Mouse (Mus musculus) thymus, adult 2 months (tissue): ENCODE data around the gene Kirrel. TPM values are rescaled to one million over a fixed set of nuclear protein-coding genes. Genes with fewer than 3 reads are reported as not detected.

ENCODE experiments used
- DNase-seq: peaks from one replicate; pipeline ENCODE4 v3.0.0; 2021
- H3K27ac ChIP-seq: fragments of 200-500 bp; 2 replicates; pipeline ENCODE4 v1.5.1; 2012; ENCODE audit warnings: low read length, control low read depth; ENCODE audit not compliant: control insufficient read depth, insufficient read depth
- H3K27me3 ChIP-seq: fragments of 200-500 bp; 2 replicates; pipeline ENCODE4 v1.6.1; 2012; ENCODE audit warnings: mild to moderate bottlenecking, low read length, moderate library complexity, mixed read lengths; ENCODE audit not compliant: control insufficient read depth, insufficient read depth
- H3K36me3 ChIP-seq: fragments of 200-500 bp; 2 replicates; pipeline ENCODE4 v1.6.1; 2012; ENCODE audit warnings: mild to moderate bottlenecking, low read length, moderate library complexity; ENCODE audit not compliant: control insufficient read depth, insufficient read depth
- H3K4me1 ChIP-seq: fragments of 200-500 bp; replicated peaks from 2 replicates; pipeline ENCODE4 v1.6.1; 2012; ENCODE audit warnings: low read length; ENCODE audit not compliant: control insufficient read depth, insufficient read depth
- H3K4me3 ChIP-seq: fragments of 200-500 bp; 2 replicates; pipeline ENCODE4 v1.5.1; 2012; ENCODE audit warnings: mild to moderate bottlenecking, low read length, control low read depth, moderate library complexity; ENCODE audit not compliant: control insufficient read depth, insufficient read depth
- CTCF ChIP-seq: fragments of 200-500 bp; IDR thresholded peaks from 2 replicates; pipeline ENCODE4 v1.5.1; 2012; ENCODE audit warnings: mild to moderate bottlenecking, control low read depth, low read length, moderate library complexity, borderline replicate concordance; ENCODE audit not compliant: control insufficient read depth, poor library complexity, insufficient read depth; ENCODE audit errors: extremely low read depth
- POLR2A ChIP-seq: fragments of 200-500 bp; IDR thresholded peaks from 2 replicates; pipeline ENCODE4 v1.6.1; 2012; ENCODE audit warnings: mild to moderate bottlenecking, low read length, control low read depth, moderate library complexity; ENCODE audit not compliant: control insufficient read depth, poor library complexity, insufficient read depth; ENCODE audit errors: extremely low read depth
- WGBS: fragments of 180-500 bp; shearing (Covaris S2); methylation state at CpG from one replicate; pipeline ENCODE4 v1.1.7; 2018; 5-methylcytosine and 5-hydroxymethylcytosine counted together
- polyA plus RNA-seq: library from polyadenylated mRNA; depleted of rRNA; stranded (reverse); fragments of >200 nt; gene quantifications from 2 replicates; pipeline ENCODE4 v1.2.3, GENCODE M21; 2012

The Kirrel gene
- polyA plus RNA-seq, 1 experiment, result 2.9 TPM

- Histone ChIP-seq H3K4me1 (no peaks in the 10 kb centered on the region; the same call in 1 of the 2 replicates), H3K36me3 (no peaks in the 10 kb centered on the region), H3K27me3 (peaks cover 15% of the 10 kb centered on the region), H3K4me3 (0 out of 2 replicates have a peak overlapping the region, but pooled peaks have one; percentile 26), H3K27ac (no peak overlapping the region)
- DNase-seq, result no peak
- WGBS, result 8% methylated on average over 25 of the region's 25 CpGs
- TF ChIP-seq POLR2A (no peak), CTCF (no peak)
These were observed 356 bp upstream of the Kirrel start for GRCm38 (mm10) chr3:87174769-87175437.

GRCm38 (mm10) chr3:87173486-87174085, 961 bp downstream of the Kirrel start:
- Histone ChIP-seq H3K27ac (no peak overlapping the region), H3K27me3 (peaks cover 15% of the 10 kb centered on the region), H3K4me1 (no peaks in the 10 kb centered on the region; the same call in 1 of the 2 replicates), H3K36me3 (no peaks in the 10 kb centered on the region), H3K4me3 (peak overlapping the region; percentile 26)
- TF ChIP-seq CTCF (no peak), POLR2A (no peak)
- no peak for DNase-seq
- 46% methylated on average over 8 of the region's 8 CpGs for WGBS

GRCm38 (mm10) chr3:87173103-87173444, 1.5 kb downstream of the Kirrel start:
- WGBS, result 76% methylated on average over 2 of the region's 2 CpGs
- DNase-seq, result no peak
- Histone ChIP-seq H3K4me1 (no peaks in the 10 kb centered on the region; the same call in 1 of the 2 replicates), H3K27me3 (peaks cover 15% of the 10 kb centered on the region), H3K36me3 (no peaks in the 10 kb centered on the region), H3K27ac (no peak overlapping the region), H3K4me3 (no peak overlapping the region)
- TF ChIP-seq CTCF, result no peak
- no peak for TF ChIP-seq POLR2A

GRCm38 (mm10) chr3:87172351-87173102, 2.0 kb downstream of the Kirrel start:
- no peak overlapping the region for H3K27ac ChIP-seq
- WGBS, result 42% methylated on average over 15 of the region's 15 CpGs
- H3K27me3 ChIP-seq, result peaks cover 15% of the 10 kb centered on the region
- no peaks in the 10 kb centered on the region; the same call in 1 of the 2 replicates for H3K4me1 ChIP-seq
- no peaks in the 10 kb centered on the region for H3K36me3 ChIP-seq
- no peak for DNase-seq
- no peak for TF ChIP-seq CTCF
- no peak overlapping the region for H3K4me3 ChIP-seq

GRCm38 (mm10) chr3:87171201-87172100, 3.1 kb downstream of the Kirrel start:
- no peaks in the 10 kb centered on the region for H3K36me3 ChIP-seq
- H3K4me3 ChIP-seq, result no peak overlapping the region
- TF ChIP-seq CTCF, result no peak
- no peak for TF ChIP-seq POLR2A
- H3K4me1 ChIP-seq, result no peaks in the 10 kb centered on the region; the same call in 1 of the 2 replicates
- no peak overlapping the region for H3K27ac ChIP-seq
- 72% methylated on average over 13 of the region's 13 CpGs for WGBS
- no peak for DNase-seq
- H3K27me3 ChIP-seq, result peaks cover 15% of the 10 kb centered on the region

- H3K36me3 ChIP-seq, result no peaks in the 10 kb centered on the region
- no peak overlapping the region for H3K27ac ChIP-seq
- 85% methylated on average over 5 of the region's 5 CpGs for WGBS
- no peak for TF ChIP-seq CTCF
- no peak for TF ChIP-seq POLR2A
- DNase-seq, result no peak
- no peaks in the 10 kb centered on the region; the same call in 1 of the 2 replicates for H3K4me1 ChIP-seq
- peaks cover 9% of the 10 kb centered on the region for H3K27me3 ChIP-seq
- H3K4me3 ChIP-seq, result no peak overlapping the region
These were observed 5.0 kb downstream of the Kirrel start for GRCm38 (mm10) chr3:87169402-87170015.
